Mouse (Mus musculus): ENCODE results near the gene Cpm. TPM values are rescaled to one million over a fixed set of nuclear protein-coding genes. Genes with fewer than 3 reads are reported as not detected.

The Cpm gene
- total and polyA plus RNA-seq, 3 experiments: 0.27 TPM; not detected in 2

GRCm38 (mm10) chr10:117646482-117647157 lies 17.3 kb downstream of the Cpm start:
- ATAC-seq (ENCODE audit: extremely low read depth, insufficient number of reproducible peaks, low FRiP score, poor library complexity, severe bottlenecking) (no peak), DNase-seq (ENCODE audit: low spot score) (no peak)
- Histone ChIP-seq H3K4me3 (ENCODE audit: low read depth, low read length) (no peak overlapping the region), H3K27me3 (ENCODE audit: insufficient read depth, low read length) (no peaks in the 10 kb centered on the region), H3K9me3 (replicated peaks) (no peaks in the 10 kb centered on the region), H3K4me1 (ENCODE audit: insufficient read depth, low read depth, low read length) (no peaks in the 10 kb centered on the region), H3K36me3 (replicated peaks) (no peaks in the 10 kb centered on the region)
- TF ChIP-seq GATA1 (IDR thresholded peaks at IDR 0.05; ENCODE audit: borderline replicate concordance, low read length) (no peak), POLR2AphosphoS5 (IDR thresholded peaks at IDR 0.05; ENCODE audit: insufficient replicate concordance, low read depth, low read length) (no peak), CTCF (IDR thresholded peaks at IDR 0.05; ENCODE audit: low read depth, low read length) (no peak), GATA2 (IDR thresholded peaks at IDR 0.05; ENCODE audit: borderline replicate concordance, low read depth, low read length) (no peak), TAL1 (conservative IDR thresholded peaks at IDR 0.05; ENCODE audit: low read depth, low read length) (no peak)

- ATAC-seq (ENCODE audit: extremely low read depth, insufficient number of reproducible peaks, low FRiP score, poor library complexity, severe bottlenecking): no peak
- H3K36me3 ChIP-seq (replicated peaks): no peaks in the 10 kb centered on the region
- no peaks in the 10 kb centered on the region for H3K9me3 ChIP-seq (replicated peaks)
- H3K4me3 ChIP-seq (ENCODE audit: low read depth, low read length): no peak overlapping the region
- TF ChIP-seq GATA1 (IDR thresholded peaks at IDR 0.05; ENCODE audit: borderline replicate concordance, low read length) (no peak), GATA2 (IDR thresholded peaks at IDR 0.05; ENCODE audit: borderline replicate concordance, low read depth, low read length) (no peak), TAL1 (conservative IDR thresholded peaks at IDR 0.05; ENCODE audit: low read depth, low read length) (no peak), CTCF (IDR thresholded peaks at IDR 0.05; ENCODE audit: low read depth, low read length) (no peak), POLR2AphosphoS5 (IDR thresholded peaks at IDR 0.05; ENCODE audit: insufficient replicate concordance, low read depth, low read length) (no peak)
- DNase-seq (ENCODE audit: low spot score): no peak
- H3K4me1 ChIP-seq (ENCODE audit: insufficient read depth, low read depth, low read length): no peaks in the 10 kb centered on the region
- no peaks in the 10 kb centered on the region for H3K27me3 ChIP-seq (ENCODE audit: insufficient read depth, low read length)
Measured at GRCm38 (mm10) chr10:117647158-117647505, 17.8 kb downstream of the Cpm start.

- ATAC-seq (ENCODE audit: extremely low read depth, insufficient number of reproducible peaks, low FRiP score, poor library complexity, severe bottlenecking): no peak
- Histone ChIP-seq H3K4me3 (ENCODE audit: low read depth, low read length) (no peak overlapping the region), H3K36me3 (replicated peaks) (no peaks in the 10 kb centered on the region), H3K9me3 (replicated peaks) (no peaks in the 10 kb centered on the region), H3K27me3 (ENCODE audit: insufficient read depth, low read length) (no peaks in the 10 kb centered on the region), H3K4me1 (ENCODE audit: insufficient read depth, low read depth, low read length) (no peaks in the 10 kb centered on the region)
- TF ChIP-seq CTCF (IDR thresholded peaks at IDR 0.05; ENCODE audit: low read depth, low read length): no peak
- TF ChIP-seq GATA1 (IDR thresholded peaks at IDR 0.05; ENCODE audit: borderline replicate concordance, low read length): no peak
- TF ChIP-seq TAL1 (conservative IDR thresholded peaks at IDR 0.05; ENCODE audit: low read depth, low read length): no peak
- no peak for TF ChIP-seq GATA2 (IDR thresholded peaks at IDR 0.05; ENCODE audit: borderline replicate concordance, low read depth, low read length)
- no peak for TF ChIP-seq POLR2AphosphoS5 (IDR thresholded peaks at IDR 0.05; ENCODE audit: insufficient replicate concordance, low read depth, low read length)
- DNase-seq (ENCODE audit: low spot score): no peak
Measured at GRCm38 (mm10) chr10:117647964-117648472, 18.7 kb downstream of the Cpm start.

- no peak for DNase-seq (ENCODE audit: low spot score)
- TF ChIP-seq POLR2AphosphoS5 (IDR thresholded peaks at IDR 0.05; ENCODE audit: insufficient replicate concordance, low read depth, low read length): no peak
- Histone ChIP-seq H3K4me3 (ENCODE audit: low read depth, low read length) (no peak overlapping the region), H3K4me1 (ENCODE audit: insufficient read depth, low read depth, low read length) (no peaks in the 10 kb centered on the region), H3K9me3 (replicated peaks) (no peaks in the 10 kb centered on the region), H3K27me3 (ENCODE audit: insufficient read depth, low read length) (no peaks in the 10 kb centered on the region), H3K36me3 (replicated peaks) (no peaks in the 10 kb centered on the region)
- no peak for ATAC-seq (ENCODE audit: extremely low read depth, insufficient number of reproducible peaks, low FRiP score, poor library complexity, severe bottlenecking)
Measured at GRCm38 (mm10) chr10:117648643-117649042, 19.3 kb downstream of the Cpm start.

GRCm38 (mm10) chr10:117649292-117650041 lies 20.2 kb downstream of the Cpm start:
- Histone ChIP-seq H3K4me1 (ENCODE audit: insufficient read depth, low read depth, low read length) (no peaks in the 10 kb centered on the region), H3K27me3 (ENCODE audit: insufficient read depth, low read length) (no peaks in the 10 kb centered on the region), H3K4me3 (ENCODE audit: low read depth, low read length) (no peak overlapping the region), H3K9me3 (replicated peaks) (no peaks in the 10 kb centered on the region), H3K36me3 (replicated peaks) (no peaks in the 10 kb centered on the region)
- no peak for TF ChIP-seq TAL1 (conservative IDR thresholded peaks at IDR 0.05; ENCODE audit: low read depth, low read length)
- TF ChIP-seq GATA1 (IDR thresholded peaks at IDR 0.05; ENCODE audit: borderline replicate concordance, low read length): no peak
- no peak for TF ChIP-seq GATA2 (IDR thresholded peaks at IDR 0.05; ENCODE audit: borderline replicate concordance, low read depth, low read length)
- no peak for TF ChIP-seq CTCF (IDR thresholded peaks at IDR 0.05; ENCODE audit: low read depth, low read length)
- no peak for TF ChIP-seq POLR2AphosphoS5 (IDR thresholded peaks at IDR 0.05; ENCODE audit: insufficient replicate concordance, low read depth, low read length)
- no peak for DNase-seq (ENCODE audit: low spot score)
- no peak for ATAC-seq (ENCODE audit: extremely low read depth, insufficient number of reproducible peaks, low FRiP score, poor library complexity, severe bottlenecking)

- ATAC-seq (ENCODE audit: extremely low read depth, insufficient number of reproducible peaks, low FRiP score, poor library complexity, severe bottlenecking): no peak
- Histone ChIP-seq H3K4me3 (ENCODE audit: low read depth, low read length) (no peak overlapping the region), H3K36me3 (replicated peaks) (no peaks in the 10 kb centered on the region), H3K27me3 (ENCODE audit: insufficient read depth, low read length) (no peaks in the 10 kb centered on the region), H3K4me1 (ENCODE audit: insufficient read depth, low read depth, low read length) (no peaks in the 10 kb centered on the region), H3K9me3 (replicated peaks) (no peaks in the 10 kb centered on the region)
- DNase-seq (ENCODE audit: low spot score): no peak
- TF ChIP-seq POLR2AphosphoS5 (IDR thresholded peaks at IDR 0.05; ENCODE audit: insufficient replicate concordance, low read depth, low read length): no peak
- TF ChIP-seq TAL1 (conservative IDR thresholded peaks at IDR 0.05; ENCODE audit: low read depth, low read length): no peak
- TF ChIP-seq GATA2 (IDR thresholded peaks at IDR 0.05; ENCODE audit: borderline replicate concordance, low read depth, low read length): no peak
Measured at GRCm38 (mm10) chr10:117650042-117650655, 20.8 kb downstream of the Cpm start.
